Mouse (Mus musculus): ENCODE results near the gene Plcd3.

GRCm38 (mm10) chr11:103133456-103134185, 32.2 kb upstream of the Plcd3 start:
- TF ChIP-seq JUN (IDR thresholded peaks at IDR 0.05; ENCODE audit: insufficient read depth, low read depth, low read length) (no peak), POLR2A (IDR thresholded peaks at IDR 0.05; ENCODE audit: low read depth, low read length) (no peak; the same call in 1 of the 2 replicates), CTCF (conservative IDR thresholded peaks at IDR 0.05 in 1 of 2, IDR thresholded peaks at IDR 0.05 in 1 of 2; ENCODE audit: low read depth in 2 of 2, low read length in 2 of 2) (no peak), KAT2A (IDR thresholded peaks at IDR 0.05; ENCODE audit: insufficient replicate concordance, low read length) (no peak), CHD2 (IDR thresholded peaks at IDR 0.05; ENCODE audit: low read length) (no peak), MAX (IDR thresholded peaks at IDR 0.05; ENCODE audit: low read length) (peak; percentile 78), POLR2AphosphoS2 (IDR thresholded peaks at IDR 0.05; ENCODE audit: low read depth, low read length) (no peak; the same call in 1 of the 2 replicates), ZKSCAN1 (IDR thresholded peaks at IDR 0.05; ENCODE audit: borderline replicate concordance, low read depth, low read length) (no peak), IRF4 (IDR thresholded peaks at IDR 0.05; ENCODE audit: low read depth, low read length) (0 out of 2 replicates have a peak, but pooled peaks have one; percentile 14), ZC3H11A (IDR thresholded peaks at IDR 0.05; ENCODE audit: low read depth, low read length) (no peak), SMC3 (IDR thresholded peaks at IDR 0.05; ENCODE audit: low read depth, low read length) (no peak)

All from CH12.LX (cell line).